Mouse (Mus musculus): ENCODE results near the gene Rad9b.

GRCm38 (mm10) chr5:122403362-122403761, 49.3 kb upstream of the Rad9b start:
- TF ChIP-seq POLR2A (IDR thresholded peaks at IDR 0.05; ENCODE audit: borderline replicate concordance, control insufficient read depth, low read depth, low read length) (no peak), CTCF (IDR thresholded peaks at IDR 0.05; ENCODE audit: control insufficient read depth, insufficient read depth, low read length) (no peak)

All from bone marrow, adult 2 months (tissue).